Mouse (Mus musculus) layer of hippocampus, adult 8-10 months (tissue): ENCODE measurements around the gene Cep295nl. TPM values are rescaled to one million over a fixed set of nuclear protein-coding genes. Genes with fewer than 3 reads are reported as not detected.
"Not testable (repeated sequence)": the region's sequence is repeated elsewhere in the genome, so short reads cannot be mapped to it uniquely, and the experiment has no call there.

ENCODE experiments used
- DNase-seq, 2 experiments: peaks; one replicate each; pipeline ENCODE4 v3.0.0; 2022; ENCODE audit warnings: low spot score in 2 of 2
- total RNA-seq, 4 experiments: library from RNA; stranded (reverse); gene quantifications; 2 replicates each; pipeline ENCODE4 v1.2.4; 2022

Cep295nl gene
- 1 to 10 TPM; 1.5 to 2.2 (median 2.1) TPM for total RNA-seq

GRCm38 (mm10) chr11:118342400-118342981 is at the start of gene Cep295nl:
TSS of gene Cep295nl (minus strand) at chr11:118342500.
- no peak for DNase-seq

- DNase-seq = not testable (repeated sequence)
Measured at GRCm38 (mm10) chr11:118387816-118388215, 45.5 kb upstream of the Cep295nl start.

GRCm38 (mm10) chr11:118379251-118380009 is 37.1 kb upstream of the Cep295nl start:
- peak; percentile 72 to 81 for DNase-seq

GRCm38 (mm10) chr11:118378656-118379055 is 36.4 kb upstream of the Cep295nl start:
- DNase-seq = no peak

DNA sequence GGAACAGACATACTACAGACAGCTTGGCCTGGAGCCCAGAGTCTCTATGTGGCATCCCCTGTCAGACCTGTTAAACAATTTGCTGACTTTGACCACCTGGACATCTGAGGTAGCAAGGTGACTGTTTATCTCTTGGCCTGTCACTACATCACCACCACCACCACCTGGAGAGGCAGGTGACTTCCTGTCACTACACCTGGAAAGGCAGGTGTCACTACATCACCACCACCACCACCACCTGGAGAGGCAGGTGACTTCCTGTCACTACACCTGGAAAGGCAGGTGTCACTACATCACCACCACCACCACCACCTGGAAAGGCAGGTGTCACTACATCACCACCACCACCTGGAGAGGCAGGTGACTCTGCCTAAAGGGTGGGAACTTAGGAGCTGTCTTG is 34.0 kb upstream of the Cep295nl start:
- not testable (repeated sequence) for DNase-seq

GRCm38 (mm10) chr11:118375881-118376280 is 33.6 kb upstream of the Cep295nl start:
- DNase-seq = no peak

GRCm38 (mm10) chr11:118375461-118375860 is 33.2 kb upstream of the Cep295nl start:
- no peak for DNase-seq

- DNase-seq = no peak
Measured at GRCm38 (mm10) chr11:118375006-118375405, 32.7 kb upstream of the Cep295nl start.

DNA sequence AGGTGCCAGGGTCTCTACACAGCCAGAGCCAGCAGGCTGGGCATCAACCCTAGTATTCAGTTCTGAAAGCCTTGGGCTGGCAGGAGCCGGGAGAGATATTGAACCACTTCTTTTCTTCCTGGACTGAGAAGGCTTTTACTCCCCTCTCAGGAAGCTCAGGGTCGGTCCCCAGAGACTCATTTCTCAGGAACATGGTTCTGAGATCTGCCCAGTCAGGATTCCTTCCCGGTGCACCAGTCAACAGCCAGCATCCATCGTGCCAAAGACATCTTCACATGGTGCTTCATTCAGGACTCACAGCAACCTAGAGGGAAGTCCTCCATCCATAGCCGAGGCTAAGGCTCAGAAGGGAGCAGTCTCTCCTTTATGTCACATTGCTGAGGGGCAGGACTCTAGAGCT is 32.2 kb upstream of the Cep295nl start:
- no peak for DNase-seq

GRCm38 (mm10) chr11:118372641-118373040 is 30.3 kb upstream of the Cep295nl start:
- DNase-seq = no peak

GRCm38 (mm10) chr11:118371876-118372275 is 29.6 kb upstream of the Cep295nl start:
- DNase-seq = no peak

DNA sequence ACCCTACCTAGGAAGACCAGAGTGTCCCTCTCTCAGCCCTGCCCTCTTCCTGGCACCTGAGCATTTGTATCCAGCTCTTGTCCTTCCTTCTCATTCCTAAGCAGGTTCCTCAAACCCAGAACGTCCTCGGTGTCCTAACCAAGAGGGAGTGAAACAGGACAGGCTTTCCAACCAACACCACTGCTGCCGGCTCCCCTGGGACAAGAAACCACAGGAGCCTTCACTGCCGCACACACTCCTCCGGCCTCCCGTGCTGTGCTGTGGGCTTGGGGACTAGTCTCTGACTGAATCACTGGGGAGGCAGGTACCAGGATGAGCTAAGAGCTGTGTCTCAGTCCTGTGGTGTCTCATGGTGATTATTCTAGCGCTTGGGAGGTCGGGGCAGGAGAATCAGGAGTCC is 27.4 kb upstream of the Cep295nl start:
- DNase-seq = no peak

DNA sequence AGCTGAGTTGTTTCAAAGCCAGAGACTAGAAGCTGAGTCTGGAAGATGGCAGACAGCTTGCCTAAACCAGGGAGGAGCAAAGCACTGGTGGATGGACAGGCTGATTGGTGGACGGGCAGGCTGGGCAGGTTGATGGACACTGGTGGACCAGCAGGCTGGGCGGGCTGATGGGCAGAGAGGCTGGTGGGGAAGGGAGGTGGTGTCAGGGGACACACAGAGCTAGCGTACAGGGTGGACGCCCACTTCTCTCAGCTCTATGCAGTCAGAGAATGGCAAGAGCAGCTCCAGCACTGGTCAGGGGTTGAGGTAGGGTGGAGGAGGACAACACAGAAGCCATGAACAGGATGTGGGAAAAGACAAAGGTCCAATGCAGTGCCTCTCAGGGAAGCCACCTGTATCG is 27.0 kb upstream of the Cep295nl start:
- no peak for DNase-seq

- DNase-seq = no peak
Measured at GRCm38 (mm10) chr11:118368330-118368729, 26.0 kb upstream of the Cep295nl start.

DNA sequence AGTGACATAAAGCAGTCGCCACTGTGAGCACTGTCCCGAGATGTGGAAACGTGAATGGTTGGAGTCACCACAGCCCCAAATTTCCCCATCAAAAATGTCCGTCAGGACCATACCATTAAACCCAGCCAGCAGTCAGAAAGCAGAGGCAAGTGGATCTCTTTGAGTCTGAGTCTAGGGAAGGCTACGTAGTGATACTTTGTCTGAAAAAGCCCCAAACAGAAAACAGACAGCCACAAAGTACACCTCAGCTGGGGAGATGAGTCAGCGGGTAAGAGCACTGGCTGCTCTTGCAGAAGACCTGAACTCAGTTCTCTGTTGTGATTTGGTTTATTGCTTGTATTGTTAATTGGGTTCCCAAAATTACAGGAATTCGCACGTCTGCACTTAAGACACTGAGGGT is 24.3 kb upstream of the Cep295nl start:
- no peak for DNase-seq

GRCm38 (mm10) chr11:118366108-118366507 is 23.8 kb upstream of the Cep295nl start:
- DNase-seq = no peak

DNA sequence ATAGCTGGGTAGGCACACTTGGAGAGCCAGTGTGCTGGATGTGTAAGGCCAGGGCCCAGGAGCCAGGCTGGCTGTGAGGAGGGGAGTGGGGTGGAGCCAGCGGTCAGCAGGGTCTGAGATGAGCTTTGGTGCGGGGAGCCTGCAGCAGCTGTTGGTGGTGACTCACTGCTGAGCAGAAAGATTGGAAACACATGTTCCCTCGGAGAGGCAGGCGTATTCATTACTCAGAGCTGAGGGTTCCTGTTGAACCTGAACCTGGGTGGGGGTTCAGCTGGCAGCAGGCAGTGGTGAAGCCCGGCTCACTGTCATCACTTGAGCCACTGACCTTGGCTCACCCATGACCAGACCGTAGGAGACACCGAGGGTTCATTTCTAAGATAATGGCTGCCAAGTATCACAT is 22.9 kb upstream of the Cep295nl start:
- DNase-seq = no peak

DNA sequence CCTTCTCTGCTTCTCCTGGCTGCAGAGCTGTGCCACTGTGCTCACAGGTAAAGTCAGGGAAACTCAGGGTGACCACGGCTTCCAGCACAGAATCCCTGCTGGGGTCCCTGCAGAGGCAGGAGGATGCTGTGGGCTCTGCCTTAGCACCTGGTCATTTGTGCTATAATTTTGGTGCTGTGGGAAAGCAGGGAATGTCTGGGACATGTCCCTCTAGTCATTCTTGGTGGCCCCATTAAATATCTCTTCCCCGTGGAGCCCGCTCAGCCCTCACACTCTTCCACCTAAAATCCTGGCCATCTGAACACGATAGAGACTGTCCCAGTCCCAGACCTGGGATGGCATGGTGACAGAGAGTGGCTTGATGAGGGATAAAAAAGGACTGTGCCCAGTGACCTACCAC is 21.7 kb upstream of the Cep295nl start:
- DNase-seq = no peak

GRCm38 (mm10) chr11:118362971-118363518 is 20.7 kb upstream of the Cep295nl start:
- no peak for DNase-seq

DNA sequence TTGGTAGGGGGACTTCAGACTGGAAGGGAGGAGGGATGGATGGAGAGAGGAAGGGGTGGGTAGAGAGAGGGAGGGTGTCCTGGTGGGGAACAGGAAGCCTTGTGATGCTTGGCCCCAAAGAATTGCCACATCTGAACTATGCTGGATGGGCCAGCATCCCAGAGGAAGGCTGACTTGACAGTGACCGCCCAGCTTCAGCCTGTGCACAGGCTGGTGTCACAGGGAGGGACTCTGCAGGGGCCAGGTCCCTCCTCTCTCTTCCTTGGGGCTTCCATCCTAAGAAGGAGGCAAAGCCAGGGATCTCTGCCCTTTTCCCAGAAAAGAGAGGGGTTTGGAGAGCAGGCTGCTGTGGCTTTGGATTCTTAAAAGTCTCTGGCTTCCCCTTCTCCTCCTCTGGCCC is 20.2 kb upstream of the Cep295nl start:
- no peak for DNase-seq

DNA sequence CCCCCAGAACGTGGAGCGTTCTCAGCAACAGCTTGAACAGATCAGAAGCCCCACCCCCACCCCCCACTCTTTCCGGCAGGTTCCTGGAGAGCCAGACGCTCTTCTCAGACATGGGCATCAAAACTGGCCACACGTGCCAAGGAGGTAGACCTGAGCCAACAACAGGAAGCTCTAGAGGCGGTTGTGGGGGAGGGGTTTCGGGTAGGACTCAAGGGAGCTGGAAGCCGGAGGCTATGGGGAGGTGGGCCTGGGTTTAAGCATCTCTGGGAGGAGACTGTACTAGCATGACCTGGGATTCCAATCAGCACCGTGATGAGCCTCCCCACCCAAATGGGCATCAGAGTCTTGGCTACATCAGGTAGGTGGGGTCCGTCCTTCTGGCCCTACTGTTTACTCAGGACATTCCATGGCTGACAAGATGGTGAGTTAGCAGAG is 18.6 kb upstream of the Cep295nl start:
- DNase-seq = no peak

DNA sequence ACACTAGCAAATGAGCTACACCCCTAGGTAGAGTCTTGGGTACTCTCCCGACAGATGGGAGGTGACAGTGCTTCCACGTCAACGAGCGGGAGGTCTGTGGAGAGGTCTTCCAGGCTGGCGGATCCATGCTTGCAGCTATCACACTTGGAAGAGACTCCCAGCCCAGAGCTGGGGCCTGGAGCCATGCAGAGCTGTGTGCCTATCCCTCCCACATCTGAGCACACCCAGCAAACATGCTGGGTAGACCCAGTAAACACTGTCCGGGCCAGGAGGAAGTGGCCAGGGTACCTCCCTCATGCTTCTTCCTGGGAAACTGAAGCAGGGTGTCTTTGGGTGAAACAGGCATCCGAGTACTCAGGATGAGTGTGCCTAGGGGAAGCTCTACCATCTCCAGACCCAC is 18.2 kb upstream of the Cep295nl start:
- no peak for DNase-seq

- no peak for DNase-seq
Measured at GRCm38 (mm10) chr11:118355640-118356039, 13.3 kb upstream of the Cep295nl start, which contains the start of gene Timp2. TSS of gene Timp2 (minus strand) at chr11:118355740.
